In the genomic region with DNA sequence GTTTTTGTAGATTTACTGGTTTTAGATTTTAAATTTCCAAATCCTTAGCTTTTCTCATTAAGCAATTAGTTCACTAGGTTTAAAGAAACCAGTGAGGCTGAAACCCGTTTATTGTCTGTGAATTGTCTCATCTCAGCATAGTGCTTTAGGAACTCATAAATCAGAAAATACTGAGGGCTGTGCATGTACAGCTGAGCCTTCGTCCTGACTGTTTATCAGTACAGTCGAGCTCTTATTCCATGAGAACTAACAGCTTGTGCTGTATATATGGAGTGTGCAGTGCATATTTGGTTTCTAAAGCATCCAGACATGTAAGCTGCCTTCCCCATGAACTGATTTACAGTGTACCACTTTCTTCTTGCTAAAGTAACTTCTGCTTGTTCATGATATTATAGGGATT, we compare ENCODE assay signal across 20 mouse cellular contexts.
"Had no signal": no experiment of that assay in that cellular context is flagged by ENCODE, and none has a peak within 500 bp of the region (broad histone marks: within the 10 kb centered on the region; RNA-seq: fewer than 3 reads in every experiment).

No protein-coding gene starts in this region.

- H3K27ac ChIP-seq: liver, embryonic 15.5 days; lung, embryonic 15.5 days; macrophage; midbrain, embryonic 13.5 days; midbrain, embryonic 15.5 days had no signal

- H3K4me2 ChIP-seq: liver, embryonic 15.5 days; lung, embryonic 15.5 days; midbrain, embryonic 11.5 days; midbrain, embryonic 13.5 days; midbrain, embryonic 15.5 days had no signal

- H3K4me1 ChIP-seq: liver, embryonic 15.5 days; lung, embryonic 15.5 days; megakaryocyte, embryonic 14.5 days; midbrain, embryonic 13.5 days; midbrain, embryonic 15.5 days had no signal

- H3K9ac ChIP-seq: liver, embryonic 15.5 days; liver, postnatal 0 days; lung, embryonic 15.5 days; midbrain, embryonic 13.5 days; midbrain, embryonic 15.5 days had no signal

- H3K9me3 ChIP-seq: liver, embryonic 15.5 days; lung, embryonic 15.5 days; megakaryocyte, embryonic 14.5 days; midbrain, embryonic 13.5 days; midbrain, embryonic 15.5 days had no signal

- ATAC-seq: liver, postnatal 0 days; lung, postnatal 0 days; midbrain, embryonic 13.5 days; midbrain, embryonic 15.5 days had no signal

- H3K36me3 ChIP-seq: liver, embryonic 15.5 days had no signal

- H3K4me3 ChIP-seq: liver, embryonic 15.5 days; lung, embryonic 15.5 days; megakaryocyte, embryonic 14.5 days; midbrain, embryonic 13.5 days; midbrain, embryonic 15.5 days had no signal

- H3K27me3 ChIP-seq: liver, embryonic 15.5 days; lung, embryonic 15.5 days; megakaryocyte, embryonic 14.5 days; midbrain, embryonic 13.5 days; midbrain, embryonic 15.5 days had no signal

- DNase-seq: liver, postnatal 0 days; lung, adult 2 months; lung, postnatal 14 days; lung, postnatal 36 days; retina, postnatal 1 day; right cerebral cortex, adult 18-20 months; right cerebral cortex, postnatal 25 days; right cerebral cortex, postnatal 4 days; spleen, adult 18-20 months; thymus, adult 18-20 months; thymus, postnatal 14 days; thymus, postnatal 36 days had no signal
